9 mouse cellular contexts compared by ENCODE assay signal in the genomic region with DNA sequence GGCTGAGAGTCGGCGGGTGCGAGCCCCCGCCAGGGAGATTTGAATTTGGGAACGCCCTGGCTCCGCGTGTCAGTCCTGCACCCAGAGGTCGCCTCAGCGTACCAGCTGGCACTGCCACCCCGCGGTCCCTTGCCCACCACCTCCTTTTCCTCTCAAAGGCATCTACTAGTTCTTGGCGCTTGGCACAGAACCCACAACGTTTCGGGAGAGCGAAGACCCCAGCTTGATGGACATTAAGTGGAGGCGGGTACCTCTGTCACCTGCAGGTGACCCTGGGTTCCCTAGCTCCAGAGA. TPM values are rescaled to one million over a fixed set of nuclear protein-coding genes. Genes with fewer than 3 reads are reported as not detected.
DNase-seq lines count a peak whose midpoint lies in the region; ATAC-seq and TF ChIP-seq lines count a peak whose summit lies in the region.
"Had no signal": no experiment of that assay in that cellular context is flagged by ENCODE, and none has a peak within 500 bp of the region (broad histone marks: within the 10 kb centered on the region; RNA-seq: fewer than 3 reads in every experiment).

No protein-coding gene starts in this region.

- peak overlapping the region; percentile 81 for H3K9ac ChIP-seq in liver, embryonic 13.5 days

- H3K4me3 ChIP-seq in heart, embryonic 10.5 days: peak overlapping the region; percentile 98
- peak overlapping the region; percentile 89 for H3K4me3 ChIP-seq in thymus, adult 2 months (ENCODE audit: control insufficient read depth, insufficient read depth, low read length)
- H3K4me3 ChIP-seq in liver, embryonic 13.5 days (replicated peaks): peak overlapping the region; percentile 76

- no peak for DNase-seq in heart, embryonic 10.5 days (ENCODE audit: low spot score)
- DNase-seq in heart, postnatal 4 days: no peak
- DNase-seq in thymus, adult 2 months: no peak
- DNase-seq in thymus, adult 18-20 months: no peak
- DNase-seq in liver, embryonic 13.5 days: no peak
- DNase-seq in adrenal gland, postnatal 10 days: no peak
- DNase-seq in left cerebral cortex, postnatal 25 days (ENCODE audit: low spot score in 2 of 2): no peak
- DNase-seq in left cerebral cortex, adult 18-20 months (ENCODE audit: low spot score in 2 of 2): no peak

- no peak; the same call in 1 of the 2 replicates for ATAC-seq in liver, embryonic 13.5 days (ENCODE audit: low read depth)

- peaks cover 24% of the 10 kb centered on the region for H3K27me3 ChIP-seq in heart, embryonic 10.5 days (ENCODE audit: insufficient read depth, poor library complexity, severe bottlenecking)
- H3K27me3 ChIP-seq in thymus, adult 2 months (ENCODE audit: control insufficient read depth, insufficient read depth, low read length): no peaks in the 10 kb centered on the region
- peaks cover 48% of the 10 kb centered on the region for H3K27me3 ChIP-seq in liver, embryonic 13.5 days

- no peak for TF ChIP-seq CTCF in thymus, adult 2 months (IDR thresholded peaks at IDR 0.05; ENCODE audit: borderline replicate concordance, control insufficient read depth, extremely low read depth, insufficient read depth, low read length, poor library complexity)

- intact Hi-C loops in left cerebral cortex, postnatal 25 days (cut with DNase I): loop anchor here (5.0 kb wide), 1 partner anchor 125 kb away; no protein-coding TSS in a partner anchor

- H3K36me3 ChIP-seq in heart, embryonic 10.5 days: no peaks in the 10 kb centered on the region
- H3K36me3 ChIP-seq in thymus, adult 2 months (ENCODE audit: control insufficient read depth, insufficient read depth, low read length): no peaks in the 10 kb centered on the region
- H3K36me3 ChIP-seq in liver, embryonic 13.5 days: no peaks in the 10 kb centered on the region

- H3K4me2 ChIP-seq in liver, embryonic 13.5 days: peak overlapping the region; percentile 96

- H3K4me1 ChIP-seq in heart, embryonic 10.5 days: peaks cover 31% of the 10 kb centered on the region; the same call in 1 of the 2 replicates
- H3K4me1 ChIP-seq in thymus, adult 2 months (replicated peaks; ENCODE audit: control insufficient read depth, insufficient read depth, low read length): peaks cover 24% of the 10 kb centered on the region
- peaks cover 30% of the 10 kb centered on the region for H3K4me1 ChIP-seq in liver, embryonic 13.5 days (replicated peaks)

- TF ChIP-seq POLR2A in thymus, adult 2 months (IDR thresholded peaks at IDR 0.05; ENCODE audit: control insufficient read depth, extremely low read depth, insufficient read depth, low read length, poor library complexity): no peak

- peak overlapping the region; percentile 97 for H3K27ac ChIP-seq in heart, embryonic 10.5 days
- no peak overlapping the region for H3K27ac ChIP-seq in thymus, adult 2 months (ENCODE audit: control insufficient read depth, insufficient read depth, low read length)
- no peak overlapping the region for H3K27ac ChIP-seq in liver, embryonic 13.5 days

- WGBS in heart, embryonic 10.5 days: 5% methylated on average over 16 of the region's 16 CpGs
- WGBS in thymus, adult 2 months: 10% methylated on average over 16 of the region's 16 CpGs
- WGBS in liver, embryonic 13.5 days (ENCODE audit: insufficient replicate concordance): 5% methylated on average over 15 of the region's 16 CpGs

- no peaks in the 10 kb centered on the region for H3K9me3 ChIP-seq in heart, embryonic 10.5 days
- no peaks in the 10 kb centered on the region for H3K9me3 ChIP-seq in liver, embryonic 13.5 days (replicated peaks)

RNA-seq across cellular contexts. Expression of a gene that starts 1.5 kb away (rescaled TPM):
- 5.9 and 9.1 TPM in 2 replicates for polyA plus RNA-seq in heart, embryonic 10.5 days (2016; fragmentation: Nextera tagmentation; extraction: Ambion mirVana)
- total RNA-seq in heart, postnatal 4 days (2021): 10 to 100 TPM; 41.3 to 42.0 TPM
- 21.8 and 32.2 TPM in 2 replicates for polyA plus RNA-seq in thymus, adult 2 months (2012; rRNA removed)
- 2.2 and 2.6 TPM in 2 replicates for polyA plus RNA-seq in liver, embryonic 13.5 days (2015; fragmentation: Nextera tagmentation; extraction: Ambion mirVana)
- total RNA-seq in adrenal gland, postnatal 10 days (2021): 10 to 100 TPM; 29.5 to 38.3 TPM
- 10 to 100 TPM; 53.1 to 56.4 TPM for total RNA-seq in left cerebral cortex, postnatal 25 days (2021)
- total RNA-seq in left cerebral cortex, adult 18-20 months (2021): 10 to 100 TPM; 54.0 to 66.9 TPM

RNA-seq across cellular contexts. Expression of a gene that starts 41.9 kb away (rescaled TPM):
- not detected in 2 replicates for polyA plus RNA-seq in heart, embryonic 10.5 days (2016; fragmentation: Nextera tagmentation; extraction: Ambion mirVana)
- not detected for total RNA-seq in heart, postnatal 4 days (2021)
- 0.12 and 0.15 TPM in 2 replicates for polyA plus RNA-seq in thymus, adult 2 months (2012; rRNA removed)
- polyA plus RNA-seq in liver, embryonic 13.5 days (2015; fragmentation: Nextera tagmentation; extraction: Ambion mirVana): not detected in 2 replicates
- total RNA-seq in adrenal gland, postnatal 10 days (2021): not detected
- total RNA-seq in left cerebral cortex, postnatal 25 days (2021): not detected
- total RNA-seq in left cerebral cortex, adult 18-20 months (2021): not detected
- total RNA-seq: common myeloid progenitor, adult 5-6 weeks had no signal
